Mouse (Mus musculus) forebrain, embryonic 11.5 days (tissue): ENCODE data around the gene Gm20509. TPM values are rescaled to one million over a fixed set of nuclear protein-coding genes. Genes with fewer than 3 reads are reported as not detected.
"Not testable (repeated sequence)": the region's sequence is repeated elsewhere in the genome, so short reads cannot be mapped to it uniquely, and the experiment has no call there.

Experiments
- ATAC-seq: fragments of 200-750 bp; cut with Nextera tagmentation; replicated peaks from 2 replicates; pipeline ENCODE4 v1.8.0; 2017; ENCODE audit warnings: moderate TSS enrichment; ENCODE audit not compliant: low FRiP score
- DNase-seq: peaks from one replicate; pipeline ENCODE4 v3.0.0-alpha.2; 2017; ENCODE audit warnings: low spot score
- H3K27ac ChIP-seq: fragments of 300-500 bp; sonication (generic); 2 replicates; pipeline ENCODE4 v1.5.1; 2014; ENCODE audit warnings: low read depth, low read length
- H3K27me3 ChIP-seq: fragments of 300-500 bp; sonication (generic); 2 replicates; pipeline ENCODE4 v1.6.1; 2014; ENCODE audit warnings: mild to moderate bottlenecking, low read length, mixed read lengths; ENCODE audit not compliant: control insufficient read depth, insufficient read depth
- H3K36me3 ChIP-seq: fragments of 300-500 bp; sonication (generic); 2 replicates; pipeline ENCODE4 v1.6.1; 2014; ENCODE audit warnings: mild to moderate bottlenecking, low read length, moderate library complexity, mixed read lengths; ENCODE audit not compliant: control insufficient read depth, insufficient read depth
- H3K4me1 ChIP-seq: fragments of 300-500 bp; sonication (generic); replicated peaks from 2 replicates; pipeline ENCODE4 v1.6.1; 2014; ENCODE audit warnings: low read length, mixed read lengths; ENCODE audit not compliant: control insufficient read depth, insufficient read depth
- H3K4me2 ChIP-seq: fragments of 300-500 bp; sonication (generic); 2 replicates; pipeline ENCODE4 v1.6.1; 2014; ENCODE audit warnings: low read depth, mild to moderate bottlenecking, low read length, moderate library complexity, mixed read lengths; ENCODE audit not compliant: severe bottlenecking
- H3K4me3 ChIP-seq: fragments of 300-500 bp; sonication (generic); 2 replicates; pipeline ENCODE4 v1.5.1; 2014; ENCODE audit warnings: low read depth, low read length
- H3K9ac ChIP-seq: fragments of 300-500 bp; sonication (generic); 2 replicates; pipeline ENCODE4 v1.6.1; 2014; ENCODE audit warnings: low read length
- H3K9me3 ChIP-seq: fragments of 300-500 bp; sonication (generic); 2 replicates; pipeline ENCODE4 v1.6.1; 2016; ENCODE audit warnings: low read length, mixed read lengths; ENCODE audit not compliant: control insufficient read depth
- whole genome bisulfite sequencing: fragments of 180-500 bp; shearing (Covaris S2); extraction: QIAGEN DNeasy Blood & Tissue Kit; methylation state at CpG from one replicate; pipeline ENCODE4 v1.1.7; 2014; 5-methylcytosine and 5-hydroxymethylcytosine counted together
- polyA plus RNA-seq: library from polyadenylated mRNA; unstranded; fragments of >200 nt; fragmentation: Nextera tagmentation; extraction: Ambion mirVana; gene quantifications from 2 replicates; pipeline ENCODE4 v1.2.1, GENCODE M21; 2014

Gene Gm20509
- polyA plus RNA-seq, 1 experiment from 2014 or later, result not detected

GRCm38 (mm10) chr9:73072426-73072825, 29.8 kb upstream of the Gm20509 start:
- H3K9me3 ChIP-seq, result no peaks in the 10 kb centered on the region
- no peaks in the 10 kb centered on the region for H3K4me1 ChIP-seq
- H3K27ac ChIP-seq, result no peak overlapping the region
- H3K4me2 ChIP-seq, result no peak overlapping the region
- H3K27me3 ChIP-seq, result no peaks in the 10 kb centered on the region
- DNase-seq (no peak), ATAC-seq (no peak)
- no peak overlapping the region for H3K9ac ChIP-seq
- no peaks in the 10 kb centered on the region for H3K36me3 ChIP-seq
- 84% methylated on average over 8 of the region's 8 CpGs for WGBS
- no peak overlapping the region for H3K4me3 ChIP-seq

- Histone ChIP-seq H3K27ac (no peak overlapping the region), H3K4me3 (no peak overlapping the region), H3K4me1 (no peaks in the 10 kb centered on the region), H3K36me3 (no peaks in the 10 kb centered on the region), H3K27me3 (no peaks in the 10 kb centered on the region), H3K9me3 (no peaks in the 10 kb centered on the region), H3K4me2 (no peak overlapping the region), H3K9ac (no peak overlapping the region)
- DNase-seq (no peak), ATAC-seq (no peak)
- WGBS, result 91% methylated on average over 5 of the region's 5 CpGs
Observed at GRCm38 (mm10) chr9:73073169-73073568, 29.1 kb upstream of the Gm20509 start.

- H3K27me3 ChIP-seq, DNase-seq, ATAC-seq, H3K9ac ChIP-seq, H3K4me2 ChIP-seq, H3K4me3 ChIP-seq, H3K36me3 ChIP-seq, H3K9me3 ChIP-seq, H3K4me1 ChIP-seq, H3K27ac ChIP-seq: not testable (repeated sequence)
- WGBS, result 87% methylated on average over 10 of the region's 12 CpGs
Observed at GRCm38 (mm10) chr9:73079349-73079748, 22.9 kb upstream of the Gm20509 start.

GRCm38 (mm10) chr9:73079801-73080325, 22.4 kb upstream of the Gm20509 start:
- Histone ChIP-seq H3K9me3 (no peaks in the 10 kb centered on the region), H3K4me1 (no peaks in the 10 kb centered on the region), H3K4me3 (no peak overlapping the region), H3K27ac (no peak overlapping the region), H3K36me3 (no peaks in the 10 kb centered on the region), H3K27me3 (no peaks in the 10 kb centered on the region), H3K9ac (no peak overlapping the region), H3K4me2 (no peak overlapping the region)
- WGBS, result 36% methylated on average over 7 of the region's 7 CpGs
- DNase-seq (no peak), ATAC-seq (no peak)

GRCm38 (mm10) chr9:73082291-73083000, 19.8 kb upstream of the Gm20509 start:
- Histone ChIP-seq H3K36me3 (no peaks in the 10 kb centered on the region), H3K4me2 (no peak overlapping the region), H3K9ac (no peak overlapping the region), H3K9me3 (no peaks in the 10 kb centered on the region), H3K4me1 (no peaks in the 10 kb centered on the region), H3K27me3 (no peaks in the 10 kb centered on the region), H3K27ac (no peak overlapping the region), H3K4me3 (no peak overlapping the region)
- no peak for DNase-seq
- WGBS, result 84% methylated on average over 8 of the region's 8 CpGs
- no peak for ATAC-seq

- WGBS, result 74% methylated on average over 6 of the region's 6 CpGs
- ATAC-seq (no peak), DNase-seq (no peak)
- H3K4me1 ChIP-seq, result no peaks in the 10 kb centered on the region
- H3K4me3 ChIP-seq, result no peak overlapping the region
- H3K9me3 ChIP-seq, result no peaks in the 10 kb centered on the region
- no peak overlapping the region for H3K4me2 ChIP-seq
- H3K36me3 ChIP-seq, result no peaks in the 10 kb centered on the region
- H3K9ac ChIP-seq, result no peak overlapping the region
- H3K27ac ChIP-seq, result no peak overlapping the region
- H3K27me3 ChIP-seq, result no peaks in the 10 kb centered on the region
Observed at GRCm38 (mm10) chr9:73083956-73084355, 18.3 kb upstream of the Gm20509 start.

GRCm38 (mm10) chr9:73085845-73086244, 16.4 kb upstream of the Gm20509 start:
- no peaks in the 10 kb centered on the region for H3K36me3 ChIP-seq
- WGBS, result 81% methylated on average over 6 of the region's 6 CpGs
- H3K4me3 ChIP-seq, result no peak overlapping the region
- no peak for ATAC-seq
- H3K27me3 ChIP-seq, result no peaks in the 10 kb centered on the region
- DNase-seq, result no peak
- H3K4me2 ChIP-seq, result no peak overlapping the region
- H3K27ac ChIP-seq, result no peak overlapping the region
- H3K4me1 ChIP-seq, result no peaks in the 10 kb centered on the region
- H3K9ac ChIP-seq, result no peak overlapping the region
- H3K9me3 ChIP-seq, result no peaks in the 10 kb centered on the region

GRCm38 (mm10) chr9:73087121-73087520, 15.1 kb upstream of the Gm20509 start:
- 68% methylated on average over 8 of the region's 8 CpGs for WGBS
- ATAC-seq, result no peak

GRCm38 (mm10) chr9:73087581-73087980, 14.7 kb upstream of the Gm20509 start:
- H3K9me3 ChIP-seq, result no peaks in the 10 kb centered on the region
- H3K27ac ChIP-seq, result no peak overlapping the region
- no peak for DNase-seq
- no peak for ATAC-seq
- H3K4me1 ChIP-seq, result no peaks in the 10 kb centered on the region
- H3K27me3 ChIP-seq, result no peaks in the 10 kb centered on the region
- WGBS, result 79% methylated on average over 5 of the region's 5 CpGs
- H3K36me3 ChIP-seq, result no peaks in the 10 kb centered on the region
- no peak overlapping the region for H3K4me2 ChIP-seq
- H3K9ac ChIP-seq, result no peak overlapping the region
- no peak overlapping the region for H3K4me3 ChIP-seq

More at GRCm38 (mm10) chr9:73087121-73087520, 15.1 kb upstream of the Gm20509 start:
- H3K4me1 ChIP-seq, result no peaks in the 10 kb centered on the region
- no peaks in the 10 kb centered on the region for H3K36me3 ChIP-seq
- DNase-seq, result no peak
- no peak overlapping the region for H3K4me3 ChIP-seq
- H3K27ac ChIP-seq, result no peak overlapping the region
- H3K9me3 ChIP-seq, result no peaks in the 10 kb centered on the region
- no peak overlapping the region; the same call in 1 of the 2 replicates for H3K4me2 ChIP-seq
- H3K27me3 ChIP-seq, result no peaks in the 10 kb centered on the region
- H3K9ac ChIP-seq, result no peak overlapping the region
